Mouse (Mus musculus): Measurements from ENCODE around the gene Enthd1. TPM values are rescaled to one million over a fixed set of nuclear protein-coding genes. Genes with fewer than 3 reads are reported as not detected.

The Enthd1 gene
- polyA plus RNA-seq, 1 experiment from 2014 or later: not detected

Other genes with a start within 250 kb of the Enthd1 start
- 0.97 and 1.3 TPM in 2 replicates for gene Grap2, start 7.4 kb upstream of the Enthd1 start, polyA plus RNA-seq (2015; fragmentation: Nextera tagmentation; extraction: Ambion mirVana)
- gene Fam83f, start 106.7 kb upstream of the Enthd1 start, polyA plus RNA-seq (2015; fragmentation: Nextera tagmentation; extraction: Ambion mirVana): 0.12 and 0.14 TPM in 2 replicates
- gene Tnrc6b, start 146.2 kb upstream of the Enthd1 start, polyA plus RNA-seq (2015; fragmentation: Nextera tagmentation; extraction: Ambion mirVana): 42.6 and 45.2 TPM in 2 replicates

Data from hindbrain, embryonic 13.5 days (tissue).